Mouse (Mus musculus) stomach, embryonic 14.5 days (tissue): ENCODE data around the gene Slc27a4. TPM values are rescaled to one million over a fixed set of nuclear protein-coding genes. Genes with fewer than 3 reads are reported as not detected.
A peak's percentile ranks its signal among the peaks of the same experiment; 100 is the strongest.

Source experiments
- ATAC-seq: fragments of 200-750 bp; cut with Nextera tagmentation; 2 replicates; pipeline ENCODE4 v1.8.0; 2017; ENCODE audit warnings: low read depth, moderate TSS enrichment; ENCODE audit not compliant: insufficient number of reproducible peaks, insufficient read depth, low FRiP score
- H3K27ac ChIP-seq: fragments of 300-500 bp; sonication (generic); 2 replicates; pipeline ENCODE4 v1.5.1; 2014; ENCODE audit warnings: mild to moderate bottlenecking, low read length, moderate library complexity, mixed read lengths
- H3K27me3 ChIP-seq: fragments of 300-500 bp; sonication (generic); 2 replicates; pipeline ENCODE4 v1.6.1; 2014; ENCODE audit warnings: low read length, control low read depth, mixed read lengths; ENCODE audit not compliant: control insufficient read depth, insufficient read depth
- H3K36me3 ChIP-seq: fragments of 300-500 bp; sonication (generic); 2 replicates; pipeline ENCODE4 v1.6.1; 2014; ENCODE audit warnings: mild to moderate bottlenecking, control low read depth, low read length, moderate library complexity, mixed read lengths; ENCODE audit not compliant: control insufficient read depth, insufficient read depth
- H3K4me1 ChIP-seq: fragments of 300-500 bp; sonication (generic); 2 replicates; pipeline ENCODE4 v1.6.1; 2014; ENCODE audit warnings: low read length, control low read depth, mixed read lengths; ENCODE audit not compliant: control insufficient read depth, insufficient read depth
- H3K4me2 ChIP-seq: fragments of 300-500 bp; sonication (generic); replicated peaks from 2 replicates; pipeline ENCODE4 v1.6.1; 2014; ENCODE audit warnings: low read depth, low read length, control low read depth
- H3K4me3 ChIP-seq: fragments of 300-500 bp; sonication (generic); 2 replicates; pipeline ENCODE4 v1.5.1; 2014; ENCODE audit warnings: low read depth, low read length, control low read depth
- H3K9ac ChIP-seq: fragments of 300-500 bp; sonication (generic); replicated peaks from 2 replicates; pipeline ENCODE4 v1.6.1; 2014; ENCODE audit warnings: low read depth, mild to moderate bottlenecking, control low read depth, low read length, moderate library complexity, mixed read lengths
- H3K9me3 ChIP-seq: fragments of 300-500 bp; sonication (generic); 2 replicates; pipeline ENCODE4 v1.6.1; 2016; ENCODE audit warnings: low read depth, low read length, control low read depth; ENCODE audit not compliant: control insufficient read depth
- WGBS: fragments of 180-500 bp; shearing (Covaris S2); extraction: QIAGEN DNeasy Blood & Tissue Kit; methylation state at CpG from one replicate; pipeline ENCODE4 v1.1.7; 2014; 5-methylcytosine and 5-hydroxymethylcytosine counted together
- polyA plus RNA-seq: library from polyadenylated mRNA; unstranded; fragments of >200 nt; fragmentation: Nextera tagmentation; extraction: Ambion mirVana; gene quantifications from 2 replicates; pipeline ENCODE4 v1.2.1, GENCODE M21; 2014

Gene Slc27a4
- polyA plus RNA-seq, result 12.2 TPM in 2 replicates

- peaks cover 14% of the 10 kb centered on the region; the same call in 1 of the 2 replicates for H3K36me3 ChIP-seq
- ATAC-seq, result peak; percentile 96
- 5% methylated on average over 25 of the region's 28 CpGs for WGBS
Measured at GRCm38 (mm10) chr2:29802075-29802826, at the start of gene Slc27a4. Gene Slc27a4, plus strand, starts transcription at chr2:29802634.

GRCm38 (mm10) chr2:29755693-29756092, 46.7 kb upstream of the Slc27a4 start:
- ATAC-seq, result no peak
- Histone ChIP-seq H3K27me3 (peaks cover 21% of the 10 kb centered on the region; the same call in 1 of the 2 replicates), H3K27ac (no peak overlapping the region), H3K36me3 (no peaks in the 10 kb centered on the region), H3K4me1 (no peaks in the 10 kb centered on the region), H3K9me3 (no peaks in the 10 kb centered on the region), H3K4me3 (no peak overlapping the region), H3K9ac (no peak overlapping the region), H3K4me2 (no peak overlapping the region)

More at GRCm38 (mm10) chr2:29802075-29802826, at the start of gene Slc27a4:
- Histone ChIP-seq H3K9ac (peak within 1 kb of the TSS; percentile 87), H3K4me3 (peak within 1 kb of the TSS; percentile 91), H3K4me2 (peak within 1 kb of the TSS; percentile 89), H3K9me3 (no peaks in the 10 kb centered on the region), H3K27ac (peak within 1 kb of the TSS; percentile 49), H3K27me3 (no peaks in the 10 kb centered on the region), H3K4me1 (peaks cover 6% of the 10 kb centered on the region)

- Histone ChIP-seq H3K4me1 (no peaks in the 10 kb centered on the region), H3K9me3 (no peaks in the 10 kb centered on the region), H3K4me2 (no peak overlapping the region), H3K4me3 (no peak overlapping the region), H3K27me3 (no peaks in the 10 kb centered on the region), H3K36me3 (no peaks in the 10 kb centered on the region), H3K27ac (no peak overlapping the region), H3K9ac (no peak overlapping the region)
- 3% methylated on average over 1 of the region's 1 CpGs for WGBS
- ATAC-seq, result peak; percentile 68; the same call in 1 of the 2 replicates
Measured at GRCm38 (mm10) chr2:29764831-29765230, 37.6 kb upstream of the Slc27a4 start.

GRCm38 (mm10) chr2:29767976-29768709, 34.3 kb upstream of the Slc27a4 start:
- Histone ChIP-seq H3K4me2 (no peak overlapping the region), H3K36me3 (no peaks in the 10 kb centered on the region), H3K9me3 (no peaks in the 10 kb centered on the region), H3K4me1 (no peaks in the 10 kb centered on the region), H3K4me3 (no peak overlapping the region), H3K27ac (peak overlapping the region; percentile 40; the same call in 1 of the 2 replicates), H3K9ac (no peak overlapping the region), H3K27me3 (no peaks in the 10 kb centered on the region)
- no peak for ATAC-seq
- 54% methylated on average over 11 of the region's 11 CpGs for WGBS

- Histone ChIP-seq H3K4me1 (no peaks in the 10 kb centered on the region), H3K27me3 (no peaks in the 10 kb centered on the region), H3K4me2 (no peak overlapping the region), H3K9me3 (no peaks in the 10 kb centered on the region), H3K4me3 (no peak overlapping the region), H3K9ac (no peak overlapping the region), H3K36me3 (0 out of 2 replicates have a peak, but pooled peaks cover 2% of the 10 kb centered on the region), H3K27ac (no peak overlapping the region)
- WGBS, result 53% methylated on average over 9 of the region's 9 CpGs
- no peak for ATAC-seq
Measured at GRCm38 (mm10) chr2:29768901-29769300, 33.5 kb upstream of the Slc27a4 start.

- peaks cover 5% of the 10 kb centered on the region; the same call in 1 of the 2 replicates for H3K36me3 ChIP-seq
- H3K4me2 ChIP-seq, result no peak overlapping the region
- no peaks in the 10 kb centered on the region for H3K27me3 ChIP-seq
- no peak overlapping the region for H3K4me3 ChIP-seq
- no peaks in the 10 kb centered on the region for H3K9me3 ChIP-seq
- H3K9ac ChIP-seq, result no peak overlapping the region
- no peak for ATAC-seq
- H3K4me1 ChIP-seq, result no peaks in the 10 kb centered on the region
- no peak overlapping the region for H3K27ac ChIP-seq
Measured at GRCm38 (mm10) chr2:29770162-29770561, 32.3 kb upstream of the Slc27a4 start.

- Histone ChIP-seq H3K4me1 (no peaks in the 10 kb centered on the region), H3K9me3 (no peaks in the 10 kb centered on the region), H3K27ac (no peak overlapping the region), H3K4me2 (no peak overlapping the region), H3K4me3 (no peak overlapping the region), H3K9ac (no peak overlapping the region), H3K36me3 (peaks cover 10% of the 10 kb centered on the region), H3K27me3 (no peaks in the 10 kb centered on the region)
- WGBS, result 75% methylated on average over 8 of the region's 8 CpGs
- ATAC-seq, result no peak
Measured at GRCm38 (mm10) chr2:29771611-29772461, 30.6 kb upstream of the Slc27a4 start.

GRCm38 (mm10) chr2:29773323-29773722, 29.1 kb upstream of the Slc27a4 start:
- Histone ChIP-seq H3K27me3 (no peaks in the 10 kb centered on the region), H3K4me3 (no peak overlapping the region), H3K9me3 (no peaks in the 10 kb centered on the region), H3K36me3 (peaks cover 25% of the 10 kb centered on the region), H3K9ac (no peak overlapping the region), H3K4me2 (no peak overlapping the region), H3K4me1 (no peaks in the 10 kb centered on the region), H3K27ac (no peak overlapping the region)
- WGBS, result 81% methylated on average over 4 of the region's 4 CpGs
- ATAC-seq, result no peak
